Mouse (Mus musculus) midbrain, postnatal 0 days (tissue): ENCODE results near the gene Rnf38. TPM values are rescaled to one million over a fixed set of nuclear protein-coding genes. Genes with fewer than 3 reads are reported as not detected.

ENCODE experiments used
- ATAC-seq: fragments of 200-750 bp; cut with Nextera tagmentation; 2 replicates; pipeline ENCODE4 v1.8.0; 2017; ENCODE audit warnings: moderate number of reproducible peaks, mild to moderate bottlenecking, moderate TSS enrichment, moderate library complexity; ENCODE audit not compliant: low FRiP score
- DNase-seq: peaks from one replicate; pipeline ENCODE4 v3.0.0-alpha.2; 2015; ENCODE audit warnings: low spot score
- H3K27ac ChIP-seq: fragments of 300-500 bp; sonication (generic); 2 replicates; pipeline ENCODE4 v1.5.1; 2014; ENCODE audit warnings: low read depth, mild to moderate bottlenecking, low read length, mixed read lengths
- H3K27me3 ChIP-seq: fragments of 300-500 bp; sonication (generic); 2 replicates; pipeline ENCODE4 v1.6.1; 2014; ENCODE audit warnings: low read length, control low read depth, mixed read lengths; ENCODE audit not compliant: insufficient read depth
- H3K36me3 ChIP-seq: fragments of 300-500 bp; sonication (generic); 2 replicates; pipeline ENCODE4 v1.6.1; 2014; ENCODE audit warnings: low read length, control low read depth, mixed read lengths; ENCODE audit not compliant: insufficient read depth
- H3K4me1 ChIP-seq: fragments of 300-500 bp; sonication (generic); 2 replicates; pipeline ENCODE4 v1.6.1; 2014; ENCODE audit warnings: mild to moderate bottlenecking, control low read depth, antibody characterized with exemption, low read length, mixed read lengths; ENCODE audit not compliant: insufficient read depth
- H3K4me2 ChIP-seq: fragments of 300-500 bp; sonication (generic); 2 replicates; pipeline ENCODE4 v1.6.1; 2014; ENCODE audit warnings: low read depth, mild to moderate bottlenecking, low read length, mixed read lengths; ENCODE audit not compliant: poor library complexity, severe bottlenecking
- H3K4me3 ChIP-seq: fragments of 300-500 bp; sonication (generic); 2 replicates; pipeline ENCODE4 v1.5.1; 2014; ENCODE audit warnings: low read depth, mild to moderate bottlenecking, low read length, moderate library complexity
- H3K9ac ChIP-seq: fragments of 300-500 bp; sonication (generic); replicated peaks from 2 replicates; pipeline ENCODE4 v1.6.1; 2014; ENCODE audit warnings: mild to moderate bottlenecking, low read length, moderate library complexity, mixed read lengths; ENCODE audit not compliant: poor library complexity, severe bottlenecking
- H3K9me3 ChIP-seq: fragments of 300-500 bp; sonication (generic); 2 replicates; pipeline ENCODE4 v1.6.1; 2016; ENCODE audit warnings: low read length, control low read depth
- CTCF ChIP-seq: IDR thresholded peaks from 2 replicates; pipeline ENCODE4 v1.5.1; 2016; ENCODE audit warnings: antibody characterized with exemption, mild to moderate bottlenecking
- WGBS: fragments of 180-500 bp; shearing (Covaris S2); extraction: QIAGEN DNeasy Blood & Tissue Kit; methylation state at CpG from one replicate; pipeline ENCODE4 v1.1.7; 2014; 5-methylcytosine and 5-hydroxymethylcytosine counted together
- polyA plus RNA-seq: library from polyadenylated mRNA; unstranded; fragments of >200 nt; fragmentation: Nextera tagmentation; extraction: Ambion mirVana; gene quantifications from 2 replicates; pipeline ENCODE4 v1.2.1, GENCODE M21; 2015
- total RNA-seq: library from RNA; depleted of rRNA; stranded (reverse); fragments of >200 nt; gene quantifications from 2 replicates; pipeline ENCODE4 v1.2.3, GENCODE M21; 2014

Rnf38 gene
- total and polyA plus RNA-seq, 2 experiments from 2014 or later, result 18.6 to 79.7 TPM

- Histone ChIP-seq H3K4me1 (no peaks in the 10 kb centered on the region), H3K4me3 (no peak overlapping the region), H3K27ac (no peak overlapping the region), H3K9ac (no peak overlapping the region), H3K27me3 (no peaks in the 10 kb centered on the region), H3K36me3 (no peaks in the 10 kb centered on the region), H3K4me2 (no peak overlapping the region), H3K9me3 (no peaks in the 10 kb centered on the region)
- no peak for TF ChIP-seq CTCF
- no peak for DNase-seq
- no peak for ATAC-seq
- WGBS, result 47% methylated on average over 5 of the region's 5 CpGs
Measured at GRCm38 (mm10) chr4:44172676-44173075, 60.9 kb downstream of the Rnf38 start.

GRCm38 (mm10) chr4:44169884-44170283 lies 63.7 kb downstream of the Rnf38 start:
- 80% methylated on average over 3 of the region's 3 CpGs for WGBS

GRCm38 (mm10) chr4:44168816-44169215 lies 64.8 kb downstream of the Rnf38 start:
- H3K4me3 ChIP-seq, result no peak overlapping the region
- no peak overlapping the region for H3K9ac ChIP-seq
- H3K9me3 ChIP-seq, result no peaks in the 10 kb centered on the region
- peaks cover 14% of the 10 kb centered on the region; the same call in 1 of the 2 replicates for H3K4me1 ChIP-seq
- no peak for DNase-seq
- H3K4me2 ChIP-seq, result peak overlapping the region; percentile 67; the same call in 1 of the 2 replicates
- no peaks in the 10 kb centered on the region for H3K27me3 ChIP-seq
- no peak overlapping the region for H3K27ac ChIP-seq
- H3K36me3 ChIP-seq, result no peaks in the 10 kb centered on the region
- no peak for TF ChIP-seq CTCF
- ATAC-seq, result no peak
- 7% methylated on average over 7 of the region's 7 CpGs for WGBS

More at GRCm38 (mm10) chr4:44169884-44170283, 63.7 kb downstream of the Rnf38 start:
- H3K4me3 ChIP-seq, result no peak overlapping the region
- TF ChIP-seq CTCF, result no peak
- peaks cover 12% of the 10 kb centered on the region; the same call in 1 of the 2 replicates for H3K4me1 ChIP-seq
- H3K27ac ChIP-seq, result no peak overlapping the region
- no peaks in the 10 kb centered on the region for H3K36me3 ChIP-seq
- no peaks in the 10 kb centered on the region for H3K9me3 ChIP-seq
- ATAC-seq (no peak), DNase-seq (no peak)
- H3K27me3 ChIP-seq, result no peaks in the 10 kb centered on the region
- no peak overlapping the region for H3K4me2 ChIP-seq
- H3K9ac ChIP-seq, result no peak overlapping the region

- no peaks in the 10 kb centered on the region for H3K9me3 ChIP-seq
- peak; percentile 94 for DNase-seq
- peaks cover 14% of the 10 kb centered on the region; the same call in 1 of the 2 replicates for H3K4me1 ChIP-seq
- no peaks in the 10 kb centered on the region for H3K36me3 ChIP-seq
- H3K4me2 ChIP-seq, result peak overlapping the region; percentile 67
- no peak for TF ChIP-seq CTCF
- peak overlapping the region; percentile 63; the same call in 1 of the 2 replicates for H3K27ac ChIP-seq
- H3K9ac ChIP-seq, result no peak overlapping the region; the same call in 1 of the 2 replicates
- under 1% methylated on average over 18 of the region's 34 CpGs for WGBS
- ATAC-seq, result peak; percentile 91
- H3K27me3 ChIP-seq, result no peaks in the 10 kb centered on the region
- peak overlapping the region; percentile 43 for H3K4me3 ChIP-seq
Measured at GRCm38 (mm10) chr4:44168231-44168647, 65.3 kb downstream of the Rnf38 start.

GRCm38 (mm10) chr4:44167397-44168121 lies 66.0 kb downstream of the Rnf38 start:
- no peaks in the 10 kb centered on the region for H3K27me3 ChIP-seq
- peak; percentile 24 for TF ChIP-seq CTCF
- peaks cover 14% of the 10 kb centered on the region; the same call in 1 of the 2 replicates for H3K4me1 ChIP-seq
- H3K4me3 ChIP-seq, result peak overlapping the region; percentile 76
- H3K4me2 ChIP-seq, result peak overlapping the region; percentile 57
- under 1% methylated on average over 71 of the region's 95 CpGs for WGBS
- H3K27ac ChIP-seq, result peak overlapping the region; percentile 91
- H3K9ac ChIP-seq, result peak overlapping the region; percentile 91
- no peaks in the 10 kb centered on the region for H3K9me3 ChIP-seq
- H3K36me3 ChIP-seq, result no peaks in the 10 kb centered on the region
- peak; percentile 89 for ATAC-seq
- DNase-seq, result peak; percentile 94
